Mouse (Mus musculus) right cerebral cortex, adult 2 months (tissue): ENCODE results near the gene Tex29.
"Not testable (repeated sequence)": the region's sequence is repeated elsewhere in the genome, so short reads cannot be mapped to it uniquely, and the experiment has no call there.

Experiments
- DNase-seq, 2 experiments: peaks; one replicate each; pipeline ENCODE4 v3.0.0; 2021 to 2022; ENCODE audit warnings: low spot score in 2 of 2

Gene Tex29

GRCm38 (mm10) chr8:11831939-11832338, 8.3 kb upstream of the Tex29 start:
- no peak for DNase-seq

- DNase-seq, result no peak
Measured at GRCm38 (mm10) chr8:11833157-11833556, 7.1 kb upstream of the Tex29 start.

DNA sequence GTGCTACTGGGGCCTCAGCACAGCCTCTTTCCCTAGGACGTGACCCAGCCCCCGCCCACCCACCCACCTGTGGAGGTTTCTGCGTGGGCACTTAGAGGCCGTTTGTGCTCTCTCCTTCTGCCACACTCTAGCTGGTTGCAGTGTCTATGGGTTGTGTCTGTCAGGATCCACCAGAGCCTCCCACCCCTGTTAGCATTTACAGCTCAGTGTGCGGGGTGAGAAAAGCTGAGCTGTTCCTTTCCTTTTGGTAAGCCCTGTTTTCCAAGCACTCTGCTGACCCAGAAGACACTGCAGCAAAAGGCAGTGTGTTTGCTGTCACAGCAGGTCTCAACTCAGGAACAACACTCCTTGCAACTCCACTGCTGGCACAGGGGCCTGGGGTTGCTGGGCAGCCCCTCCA, 6.1 kb upstream of the Tex29 start:
- no peak for DNase-seq

GRCm38 (mm10) chr8:11834691-11835090, 5.6 kb upstream of the Tex29 start:
- DNase-seq, result no peak

DNA sequence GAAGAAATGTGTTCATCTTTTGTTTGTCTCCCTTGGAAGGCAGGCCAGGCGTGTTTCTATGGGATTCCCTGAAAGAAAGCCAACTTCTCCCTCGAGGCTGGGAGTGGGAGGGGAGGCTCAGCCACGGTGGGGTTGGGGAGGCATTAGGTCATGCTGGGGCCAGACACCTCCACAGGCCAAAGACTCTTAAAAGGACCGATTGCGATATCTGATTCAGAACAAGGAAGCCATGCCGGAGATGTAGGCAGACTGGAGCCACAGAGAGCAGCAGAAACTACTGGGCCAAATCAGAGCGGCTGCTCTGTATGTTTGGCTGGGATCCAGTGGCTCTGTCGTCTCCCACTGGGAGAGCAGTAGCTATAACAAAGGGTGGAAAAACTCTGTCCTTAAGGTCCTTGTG, 1.3 kb downstream of the Tex29 start:
- DNase-seq, result no peak

DNA sequence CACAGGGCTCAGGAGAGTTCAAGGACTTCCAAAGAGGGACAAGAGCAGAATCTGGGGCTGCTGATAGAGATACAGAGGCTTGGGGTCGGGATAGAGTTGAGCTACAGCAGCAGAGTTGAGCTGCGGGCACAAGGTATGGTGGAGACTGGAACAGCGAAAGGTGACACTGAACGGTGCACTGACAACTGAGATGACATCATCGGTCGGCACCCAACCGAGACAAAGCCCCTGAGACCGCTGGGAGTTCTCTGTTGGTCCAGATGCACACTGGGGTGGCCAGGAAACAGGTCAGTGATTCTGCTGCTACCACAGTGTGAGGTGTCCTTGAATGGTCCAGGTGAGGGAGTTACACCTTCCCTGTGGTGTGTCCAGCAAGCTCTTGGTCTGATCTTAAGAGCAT, 2.5 kb downstream of the Tex29 start:
- DNase-seq, result no peak

- no peak for DNase-seq
Measured at GRCm38 (mm10) chr8:11843677-11844315, 3.5 kb downstream of the Tex29 start.

GRCm38 (mm10) chr8:11844316-11844685, 4.0 kb downstream of the Tex29 start:
- DNase-seq, result no peak

GRCm38 (mm10) chr8:11846807-11847206, 6.5 kb downstream of the Tex29 start:
- no peak for DNase-seq

DNA sequence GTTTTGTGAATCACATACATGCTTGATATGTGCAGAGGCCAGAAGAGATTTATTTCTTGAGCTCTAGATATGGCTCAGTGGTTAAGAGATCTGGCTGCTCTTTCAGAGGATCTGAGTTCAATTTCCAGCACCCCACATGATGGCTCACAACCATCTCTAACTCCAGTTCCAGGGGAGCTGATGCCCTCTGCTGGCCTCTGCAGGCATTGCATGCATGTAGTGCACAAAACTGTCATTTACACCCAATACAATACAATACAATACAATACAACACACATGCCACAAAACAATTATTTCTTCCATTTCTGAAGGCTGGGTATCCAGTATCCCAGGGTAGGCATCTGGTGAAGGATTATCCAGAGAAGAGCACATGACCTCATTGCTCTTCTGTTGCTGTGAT, 27.6 kb downstream of the Tex29 start:
- DNase-seq, result no peak

- not testable (repeated sequence) for DNase-seq
Measured at GRCm38 (mm10) chr8:11874227-11874626, 34.0 kb downstream of the Tex29 start.

DNA sequence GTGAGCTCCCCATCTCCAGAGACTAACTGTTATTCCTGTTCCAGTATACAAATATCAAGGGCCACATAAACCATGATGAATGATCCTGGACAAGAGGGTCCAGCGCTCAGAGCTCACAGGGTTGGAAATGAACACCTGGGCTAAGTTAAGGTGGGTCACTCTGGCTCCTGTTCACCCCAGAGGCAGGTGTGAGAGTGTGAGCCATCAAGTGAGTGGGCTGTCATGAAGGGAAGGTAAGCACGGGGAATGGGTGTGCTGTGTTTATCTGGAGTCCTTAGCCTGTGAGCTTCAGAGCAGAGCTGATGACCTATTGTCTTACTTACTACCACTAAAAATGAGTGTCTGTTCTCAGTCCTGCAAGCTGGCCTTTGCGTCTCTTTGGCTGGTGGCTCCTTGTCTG, 44.4 kb downstream of the Tex29 start:
- DNase-seq, result no peak

DNA sequence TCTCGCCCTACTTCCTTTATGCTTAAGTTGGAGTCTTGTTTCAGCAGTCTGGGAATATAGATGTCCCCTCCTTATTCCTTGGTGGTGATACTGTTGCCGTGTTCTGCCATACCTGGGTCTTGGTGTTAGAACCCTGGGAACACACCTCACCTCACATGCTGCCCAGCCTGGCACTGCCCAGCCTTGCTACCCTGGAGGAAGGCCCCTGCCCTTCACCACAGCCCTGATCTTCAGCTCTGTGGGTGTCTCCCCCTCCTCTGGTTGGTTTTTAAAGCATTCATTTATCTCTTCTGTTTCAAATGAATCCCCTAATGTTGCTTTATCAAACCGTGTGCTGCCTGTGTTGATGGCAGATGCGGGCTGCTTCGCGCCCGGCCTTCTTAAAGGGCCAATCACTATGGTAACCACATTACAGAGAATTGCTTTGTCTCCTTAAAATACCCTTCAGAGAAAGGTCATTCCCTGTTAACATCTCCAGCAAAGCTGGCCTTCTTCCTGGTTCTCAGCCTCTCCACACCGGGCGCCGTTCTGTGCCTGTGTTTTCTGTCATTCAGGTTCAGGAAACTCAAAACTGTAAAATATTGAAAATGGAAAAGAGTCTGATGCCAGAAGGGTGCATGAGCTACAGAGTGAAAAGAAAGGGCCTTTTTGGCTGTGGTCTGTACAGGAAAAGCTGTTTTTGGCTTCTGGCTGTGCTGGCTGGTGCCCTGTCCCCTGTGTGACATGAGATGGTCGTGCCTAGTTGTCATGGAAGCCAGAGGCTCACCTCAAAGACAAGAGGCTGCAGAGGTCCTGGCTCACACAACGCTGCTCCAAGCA, 45.8 kb downstream of the Tex29 start:
- peak in 1 of 2 experiments; percentile 11 for DNase-seq

DNA sequence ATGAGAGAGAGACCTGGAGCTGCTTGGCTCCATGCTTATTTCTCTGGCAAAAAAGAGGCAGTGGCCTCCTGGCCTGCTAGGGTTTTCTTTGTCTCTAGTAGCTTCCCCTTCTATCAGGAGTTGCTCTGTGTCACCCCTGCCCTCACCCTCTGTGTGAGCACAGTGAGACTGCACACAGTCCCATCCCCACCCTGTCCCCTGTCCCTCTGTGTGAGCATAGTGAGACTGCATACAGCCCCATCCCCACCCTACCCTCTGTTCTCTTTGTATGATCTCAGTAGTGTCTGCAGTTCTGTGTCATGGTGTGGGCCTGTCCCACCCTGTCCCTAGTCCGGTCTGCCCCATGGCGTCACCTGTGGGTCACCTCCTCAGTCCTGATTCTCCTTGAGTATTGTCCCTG, 46.5 kb downstream of the Tex29 start:
- no peak for DNase-seq

DNA sequence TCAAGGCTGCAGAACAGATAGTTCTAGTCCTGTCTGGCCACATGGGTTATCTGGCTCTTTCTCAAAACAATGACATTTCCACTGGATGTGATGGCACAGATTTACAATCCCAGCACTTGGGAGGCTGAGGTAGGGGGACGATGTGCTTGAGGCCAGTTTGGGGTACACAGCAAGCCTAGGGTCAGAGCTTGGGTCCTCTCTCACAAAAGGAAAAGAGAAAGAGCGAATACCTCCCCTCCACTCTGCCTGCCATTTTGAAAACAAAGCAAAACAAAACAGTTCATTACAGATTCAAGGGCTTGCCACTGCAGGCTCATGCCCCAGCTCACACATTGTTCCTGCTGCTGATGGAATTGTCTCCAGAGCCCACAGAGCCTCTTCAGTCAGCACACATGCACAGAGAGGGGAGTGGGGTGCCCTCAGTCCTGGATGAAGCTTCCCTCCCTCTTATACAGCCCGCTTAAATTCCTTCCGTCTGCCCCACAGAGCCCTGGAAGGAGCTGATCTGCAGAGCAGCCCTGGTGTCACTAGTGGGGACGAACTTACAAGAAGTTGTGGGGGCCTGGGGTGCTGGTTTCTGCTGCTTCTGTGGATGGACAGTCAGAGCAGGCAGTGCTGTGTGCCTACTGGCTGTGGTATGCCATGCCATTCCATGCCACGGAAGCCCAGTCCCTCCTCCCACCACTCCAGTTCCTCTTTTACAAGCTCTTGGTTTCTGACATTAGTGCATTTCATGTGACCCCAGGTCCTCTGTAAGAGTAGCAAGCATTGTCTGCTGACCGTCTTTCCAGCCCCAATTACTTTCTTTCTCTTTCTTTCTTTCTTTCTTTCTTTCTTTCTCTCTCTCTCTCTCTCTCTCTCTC, 49.1 kb downstream of the Tex29 start:
- DNase-seq, result no peak

GRCm38 (mm10) chr8:11892756-11893155, 52.5 kb downstream of the Tex29 start:
- DNase-seq, result no peak

- no peak for DNase-seq
Measured at GRCm38 (mm10) chr8:11896022-11896662, 55.9 kb downstream of the Tex29 start.

- no peak for DNase-seq
Measured at GRCm38 (mm10) chr8:11896677-11897076, 56.4 kb downstream of the Tex29 start.

GRCm38 (mm10) chr8:11898814-11899213, 58.5 kb downstream of the Tex29 start:
- no peak for DNase-seq
